Mouse (Mus musculus): ENCODE data around the gene Tekt4.

DNA sequence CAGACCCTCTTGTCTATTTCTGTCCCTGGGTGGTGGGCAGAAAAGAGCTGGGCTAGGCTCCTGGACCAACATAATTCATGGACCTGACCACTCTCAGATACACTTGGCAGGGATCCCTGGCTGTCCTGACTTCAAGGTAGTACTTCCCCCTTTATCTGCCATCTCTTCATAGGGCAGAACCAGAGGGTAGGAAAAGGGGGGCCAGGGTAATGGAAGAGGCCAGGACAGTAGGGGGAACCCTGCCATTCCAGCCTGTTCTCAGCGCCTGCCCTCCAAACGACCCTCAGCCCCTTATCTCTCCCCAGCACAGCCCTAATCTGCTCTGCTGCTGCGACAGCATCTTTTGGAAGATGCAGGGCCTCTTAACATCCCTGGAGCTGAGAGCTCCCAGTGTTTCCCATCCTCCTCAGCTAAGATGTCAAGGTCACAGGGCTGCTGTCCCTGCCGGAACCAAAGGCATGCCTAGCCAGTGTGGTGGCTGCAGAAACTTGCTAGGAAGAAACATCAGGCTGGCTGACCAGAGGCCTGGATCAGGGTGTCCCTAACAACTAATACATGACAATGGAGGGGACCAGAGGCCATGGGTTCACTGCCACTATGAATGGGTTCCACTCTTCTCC lies 9.0 kb downstream of the Tekt4 start:
- TF ChIP-seq CTCF (IDR thresholded peaks at IDR 0.05; ENCODE audit: low read depth) (no peak), EP300 (IDR thresholded peaks at IDR 0.05; ENCODE audit: low read depth) (no peak)
